Mouse (Mus musculus) heart, postnatal 0 days (tissue): ENCODE results near the gene Snx7. TPM values are rescaled to one million over a fixed set of nuclear protein-coding genes. Genes with fewer than 3 reads are reported as not detected.

Experiments
- ATAC-seq: fragments of 200-750 bp; cut with Nextera tagmentation; 2 replicates; pipeline ENCODE4 v1.8.0; 2017; ENCODE audit warnings: low read depth, moderate number of reproducible peaks, moderate library complexity; ENCODE audit not compliant: insufficient read depth
- DNase-seq: peaks from one replicate; pipeline ENCODE4 v3.0.0-alpha.2; 2016; ENCODE audit warnings: low spot score
- H3K27ac ChIP-seq: fragments of 300-500 bp; sonication (generic); 2 replicates; pipeline ENCODE4 v1.5.1; 2014; ENCODE audit warnings: low read depth, mild to moderate bottlenecking
- H3K27me3 ChIP-seq: fragments of 300-500 bp; sonication (generic); 2 replicates; pipeline ENCODE4 v1.6.1; 2014; ENCODE audit warnings: low read length, mixed read lengths; ENCODE audit not compliant: control insufficient read depth, insufficient read depth
- H3K36me3 ChIP-seq: fragments of 300-500 bp; sonication (generic); replicated peaks from 2 replicates; pipeline ENCODE4 v1.6.1; 2014; ENCODE audit warnings: low read length, mixed read lengths; ENCODE audit not compliant: control insufficient read depth, insufficient read depth
- H3K4me1 ChIP-seq: fragments of 300-500 bp; sonication (generic); 2 replicates; pipeline ENCODE4 v1.6.1; 2014; ENCODE audit warnings: antibody characterized with exemption; ENCODE audit not compliant: control insufficient read depth, insufficient read depth
- H3K4me2 ChIP-seq: fragments of 300-500 bp; sonication (generic); 2 replicates; pipeline ENCODE4 v1.6.1; 2014; ENCODE audit warnings: low read depth, mild to moderate bottlenecking, low read length, moderate library complexity
- H3K4me3 ChIP-seq: fragments of 300-500 bp; sonication (generic); 2 replicates; pipeline ENCODE4 v1.5.1; 2014; ENCODE audit warnings: low read depth, low read length
- H3K9ac ChIP-seq: fragments of 300-500 bp; sonication (generic); replicated peaks from 2 replicates; pipeline ENCODE4 v1.6.1; 2014; ENCODE audit warnings: low read depth, low read length, mixed read lengths
- H3K9me3 ChIP-seq: fragments of 300-500 bp; sonication (generic); replicated peaks from 2 replicates; pipeline ENCODE4 v1.6.1; 2016; ENCODE audit warnings: low read length; ENCODE audit not compliant: control insufficient read depth
- CTCF ChIP-seq: IDR thresholded peaks from 2 replicates; pipeline ENCODE4 v1.5.1; 2016; ENCODE audit warnings: antibody characterized with exemption, control low read depth, low read depth
- EP300 ChIP-seq: IDR thresholded peaks from 2 replicates; pipeline ENCODE4 v1.6.1; 2016; ENCODE audit warnings: antibody characterized with exemption, low read depth
- WGBS: fragments of 180-500 bp; shearing (Covaris S2); extraction: QIAGEN DNeasy Blood & Tissue Kit; methylation state at CpG from one replicate; pipeline ENCODE4 v1.1.7; 2014; 5-methylcytosine and 5-hydroxymethylcytosine counted together
- microRNA-seq: library from miRNA; unstranded; fragments of <30 nt; microRNA quantifications from one replicate; pipeline ENCODE4, GENCODE M21; 2016
- polyA plus RNA-seq: library from polyadenylated mRNA; unstranded; fragments of >200 nt; fragmentation: Nextera tagmentation; extraction: Ambion mirVana; gene quantifications from 2 replicates; pipeline ENCODE4 v1.2.1, GENCODE M21; 2015
- total RNA-seq: library from RNA; depleted of rRNA; stranded (reverse); fragments of >200 nt; gene quantifications from 2 replicates; pipeline ENCODE4 v1.2.3, GENCODE M21; 2014; ENCODE audit warnings: low replicate concordance

The Snx7 gene
- total and polyA plus RNA-seq, 2 experiments from 2014 or later: 19.3 to 28.5 TPM

- H3K4me3 ChIP-seq: no peak overlapping the region
- no peaks in the 10 kb centered on the region for H3K9me3 ChIP-seq
- H3K4me1 ChIP-seq: no peaks in the 10 kb centered on the region
- no peak overlapping the region for H3K9ac ChIP-seq
- no peak for ATAC-seq
- no peak overlapping the region for H3K4me2 ChIP-seq
- H3K27ac ChIP-seq: no peak overlapping the region
- no peaks in the 10 kb centered on the region for H3K27me3 ChIP-seq
- no peak for DNase-seq
- WGBS: 66% methylated on average over 5 of the region's 5 CpGs
- TF ChIP-seq EP300 (no peak), CTCF (no peak)
- H3K36me3 ChIP-seq: no peaks in the 10 kb centered on the region
These were observed 129.0 kb downstream of the Snx7 start for GRCm38 (mm10) chr3:117739760-117740159.

GRCm38 (mm10) chr3:117732661-117733060 is 136.1 kb downstream of the Snx7 start:
- Histone ChIP-seq H3K4me3 (no peak overlapping the region), H3K9me3 (no peaks in the 10 kb centered on the region), H3K36me3 (no peaks in the 10 kb centered on the region), H3K4me1 (no peaks in the 10 kb centered on the region), H3K27me3 (no peaks in the 10 kb centered on the region), H3K27ac (no peak overlapping the region), H3K4me2 (no peak overlapping the region), H3K9ac (no peak overlapping the region)
- DNase-seq: no peak
- TF ChIP-seq EP300: no peak
- no peak for TF ChIP-seq CTCF
- no peak for ATAC-seq
- WGBS: 84% methylated on average over 4 of the region's 4 CpGs

Small RNAs within 50 kb of the gene (microRNA-seq; reads per million reads assigned to microRNA genes)
- gene Gm24811: not detected
